Mouse (Mus musculus) B cell, adult 2 months (primary cell): ENCODE results near the gene Gucy2c.

Source experiments
- DNase-seq, 2 experiments: peaks; one replicate each; pipeline ENCODE4 v3.0.0; 2022

Gene Gucy2c

DNA sequence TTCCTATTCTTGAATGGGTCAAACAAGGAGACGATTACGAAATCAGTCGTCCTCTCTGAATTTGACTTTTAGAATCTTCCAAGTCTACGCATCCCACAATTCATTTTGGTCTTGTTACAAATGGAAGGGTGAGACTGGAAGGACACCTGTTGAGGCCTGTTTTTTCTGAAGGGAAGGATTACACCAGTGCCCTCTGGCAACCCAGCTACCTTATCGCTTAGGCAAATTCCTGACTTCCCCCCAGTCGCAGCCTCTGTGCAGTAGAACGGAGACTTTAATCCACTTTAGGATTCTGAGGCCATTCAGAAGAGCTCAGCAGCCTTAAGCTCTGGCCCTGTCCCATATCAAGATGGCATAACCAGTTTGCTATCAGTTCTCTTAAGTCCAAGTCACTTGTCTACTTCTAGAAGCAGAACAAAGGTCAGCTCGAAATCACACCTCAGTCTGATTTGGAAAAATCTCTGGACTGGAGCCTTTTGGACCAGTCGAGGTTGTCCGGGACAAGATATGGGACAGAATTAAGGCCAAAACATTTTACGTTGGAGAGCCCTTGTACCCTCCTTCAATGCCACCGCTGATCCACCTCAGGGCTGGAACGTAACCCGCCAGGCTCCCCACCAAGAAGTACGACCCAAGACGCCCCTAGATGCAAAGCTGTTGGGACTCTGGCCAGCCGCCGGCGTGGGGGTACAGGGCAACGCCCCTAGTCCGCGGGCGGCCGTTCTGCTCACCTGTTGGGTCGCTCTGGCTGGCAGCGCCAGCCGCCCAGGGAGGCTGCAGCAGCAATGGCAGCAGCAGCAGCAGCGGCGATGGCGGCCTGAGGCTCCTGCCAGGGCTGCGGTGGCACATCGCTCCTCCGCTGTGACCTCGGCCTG lies 120.5 kb downstream of the Gucy2c start:
- no peak for DNase-seq

DNA sequence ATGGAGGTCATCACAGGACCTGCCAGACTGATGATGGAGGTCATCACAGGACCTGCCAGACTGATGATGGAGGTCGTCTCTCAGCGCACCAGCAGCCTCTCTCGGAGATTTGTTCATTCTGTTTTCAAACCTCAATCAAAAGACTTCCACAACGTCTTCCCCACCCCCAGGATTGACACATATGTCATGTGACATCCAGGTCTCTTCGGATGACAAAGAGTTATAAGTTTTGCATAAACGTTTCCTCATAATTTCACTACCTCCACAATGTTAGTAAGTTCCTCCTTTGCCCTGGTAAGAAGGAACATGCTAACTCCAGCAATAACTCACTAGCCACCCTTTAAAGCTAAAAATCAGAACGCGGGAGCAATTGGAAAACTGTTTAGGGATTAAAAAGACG lies 122.3 kb downstream of the Gucy2c start:
- peak; percentile 72 to 82 for DNase-seq

DNA sequence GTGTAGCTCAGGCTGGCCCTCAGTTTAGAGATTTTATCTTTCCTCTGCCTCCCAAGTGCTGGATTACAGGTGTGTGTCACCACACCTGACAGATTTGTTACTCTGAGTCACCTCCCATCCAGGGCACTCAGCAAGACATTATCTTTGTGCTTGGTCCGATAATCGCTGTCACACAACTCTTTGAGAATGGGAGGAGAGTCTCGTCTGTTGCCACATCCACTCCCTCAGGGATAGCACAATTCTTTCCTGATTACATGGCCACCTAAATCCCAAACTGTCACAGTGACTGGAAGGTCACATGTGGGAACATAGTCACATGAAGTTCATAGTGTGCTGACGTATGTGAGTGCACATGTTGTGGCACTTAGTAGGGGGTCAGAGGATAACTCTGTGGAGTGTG lies 123.3 kb downstream of the Gucy2c start:
- DNase-seq, result no peak

DNA sequence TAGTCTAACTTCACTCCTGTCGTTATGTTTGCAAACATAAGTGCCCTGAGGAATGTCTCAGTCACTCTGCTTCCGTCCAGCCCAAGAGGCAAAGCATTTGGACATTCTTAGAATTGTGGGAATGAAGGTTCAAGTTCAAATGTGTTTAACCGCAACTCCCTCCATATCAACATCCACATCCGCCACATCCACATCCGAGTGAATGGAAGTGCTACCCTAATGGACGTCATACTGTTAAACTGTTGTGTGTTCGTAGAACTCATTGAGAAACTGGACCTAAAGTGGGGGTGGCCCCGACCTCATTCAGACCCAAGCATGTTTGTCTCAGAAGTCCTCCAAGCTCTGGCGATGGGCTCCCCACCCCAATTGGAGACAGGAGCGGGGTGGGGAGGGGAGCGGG lies 125.8 kb downstream of the Gucy2c start:
- no peak for DNase-seq

DNA sequence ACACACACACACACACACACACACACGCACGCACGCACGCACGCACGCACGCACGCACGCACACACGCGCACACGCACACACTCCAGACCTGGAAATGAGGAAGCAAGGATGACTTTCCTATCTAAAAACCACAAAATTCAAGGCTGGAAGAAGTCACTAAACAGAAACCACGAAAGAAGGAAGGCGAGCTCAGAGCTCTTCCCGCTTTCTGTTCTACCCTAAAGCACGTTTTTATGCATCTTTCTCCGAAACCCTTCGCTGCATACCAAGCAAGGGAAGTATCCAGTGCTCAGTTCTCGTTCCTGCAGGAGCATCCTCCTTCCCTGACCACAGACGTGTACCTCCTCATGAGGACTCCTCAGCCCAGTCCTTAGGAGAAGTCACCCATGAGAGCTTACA lies 127.1 kb downstream of the Gucy2c start:
- no peak for DNase-seq

DNA sequence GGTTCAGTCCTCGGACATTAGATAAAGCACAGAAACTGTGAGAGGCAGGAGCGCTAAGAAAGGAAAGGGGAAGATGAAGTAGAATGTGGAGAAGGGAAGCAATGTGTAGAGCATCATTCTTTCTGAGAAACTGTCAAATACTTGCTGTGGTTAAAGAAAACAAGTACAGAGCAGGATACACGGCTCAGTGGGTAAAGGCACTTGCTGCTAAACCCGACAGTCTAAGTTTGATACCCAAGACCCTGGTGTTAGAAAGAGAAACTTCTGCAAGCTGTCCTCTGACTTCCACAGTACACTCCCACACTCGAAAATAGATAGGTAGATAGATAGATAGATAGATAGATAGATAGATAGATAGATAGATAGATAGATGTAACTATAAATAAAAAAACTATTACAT lies 128.2 kb downstream of the Gucy2c start:
- DNase-seq, result peak; percentile 63 to 72

DNA sequence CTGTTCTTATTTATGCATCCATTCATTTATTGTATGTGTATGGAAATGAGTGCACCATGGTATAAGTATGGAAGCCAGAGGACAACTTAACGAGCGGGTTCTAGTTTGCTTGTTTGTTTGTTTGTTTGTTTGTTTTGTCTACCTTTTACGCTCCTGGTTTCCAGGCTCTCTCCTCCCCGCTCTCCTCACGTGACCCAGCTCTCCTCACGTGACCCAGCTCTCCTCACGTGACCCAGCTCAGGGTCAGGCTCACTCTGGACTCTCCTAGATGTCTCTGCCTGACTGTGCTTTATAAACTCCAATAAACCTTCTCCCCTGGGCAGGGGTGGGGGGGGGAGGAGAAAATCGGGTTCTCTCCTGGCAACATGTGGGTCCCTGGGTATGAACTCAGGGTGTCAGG lies 130.9 kb downstream of the Gucy2c start:
- no peak for DNase-seq

DNA sequence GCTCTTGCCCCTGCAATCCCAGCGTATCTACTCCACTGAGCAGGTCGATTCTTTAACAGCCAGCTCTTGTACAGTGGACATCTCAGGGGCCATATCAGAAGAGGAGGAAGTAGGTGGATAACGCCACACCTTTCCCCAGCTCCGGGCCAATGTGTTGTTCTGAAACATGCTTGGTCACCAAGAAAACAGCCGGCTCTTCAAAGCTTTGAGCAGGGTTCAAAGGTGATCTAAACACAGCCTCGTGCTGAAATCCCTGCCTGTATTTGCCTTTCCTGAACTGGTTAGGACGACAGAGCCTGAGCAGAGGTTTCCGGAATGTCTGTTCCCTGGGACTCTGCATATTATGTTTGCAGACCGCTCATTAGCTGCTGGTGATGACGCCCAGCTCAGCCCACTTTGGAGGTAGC lies 134.1 kb downstream of the Gucy2c start:
- DNase-seq, result no peak
